Mouse (Mus musculus) retina, postnatal 7 days (tissue): ENCODE results near the gene Olfr729.

Experiments
- DNase-seq: peaks from one replicate; pipeline ENCODE4 v3.0.0-alpha.2; 2012; ENCODE audit warnings: low read depth, low spot score

The Olfr729 gene

GRCm38 (mm10) chr14:50152810-50153209 is at the start of gene Olfr729:
Gene Olfr729, minus strand, starts transcription at chr14:50152910.
- DNase-seq = no peak

DNA sequence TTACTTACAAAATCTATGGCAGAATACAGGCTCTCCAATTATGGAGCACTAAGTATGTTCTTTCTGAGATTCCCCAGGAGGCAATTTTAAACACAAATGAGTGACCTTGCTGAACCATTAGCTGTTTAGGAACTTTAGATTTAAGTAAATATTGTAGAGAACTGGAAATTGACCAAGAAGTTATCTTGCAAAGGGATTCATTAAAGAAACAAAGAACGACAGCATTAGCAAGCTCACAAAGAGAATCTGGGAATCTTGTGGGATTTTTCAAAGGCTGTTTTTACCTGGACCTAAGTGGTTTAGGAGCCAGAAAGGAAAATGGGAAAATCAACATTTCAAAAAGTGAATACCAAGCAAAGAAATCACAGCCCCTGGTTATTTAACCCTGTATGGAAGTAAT is 35.4 kb upstream of the Olfr729 start, which contains the start of gene Olfr730:
Gene Olfr730, minus strand, starts transcription at position 101 of the 400 bp plus-strand sequence.
- no peak for DNase-seq

- DNase-seq = no peak
These were observed 10.1 kb downstream of the Olfr729 start, which contains the start of gene Olfr728 for GRCm38 (mm10) chr14:50142580-50142979. Gene Olfr728, minus strand, starts transcription at chr14:50142680.

DNA sequence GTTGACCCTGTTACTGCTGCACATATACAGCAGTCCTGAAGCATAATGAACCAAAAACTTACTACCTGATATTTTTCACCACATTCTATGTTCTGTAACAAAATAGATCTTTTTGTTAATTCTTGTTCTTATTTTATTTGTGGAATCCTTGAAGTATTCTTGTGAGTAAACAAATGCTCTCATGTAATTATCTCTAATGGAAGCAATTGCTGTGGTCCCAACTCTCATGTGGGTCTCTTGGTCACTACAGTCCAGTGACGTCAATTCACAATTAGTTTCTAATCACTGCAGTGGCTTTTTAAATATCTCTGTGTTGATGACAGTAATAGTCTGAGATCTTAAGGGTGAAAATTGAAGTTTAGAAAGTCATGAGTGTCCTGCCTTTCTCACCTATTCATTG is 29.8 kb downstream of the Olfr729 start, which contains the start of gene Olfr727:
Gene Olfr727, plus strand, starts transcription at position 301 of the 400 bp plus-strand sequence.
- no peak for DNase-seq
